Mouse (Mus musculus) adrenal gland, postnatal 36 days (tissue): ENCODE measurements at regions not wholly inside any gene's neighbourhood (a gene's known extent, or its start where the extent isn't known, plus 50 kb on each side); places are given as distances from the start of the nearest gene placed in this dataset.

Experiments
- DNase-seq, 2 experiments: peaks; one replicate each; pipeline ENCODE4 v3.0.0; 2021; ENCODE audit warnings: mixed read lengths in 1 of 2

- peak in 1 of 2 experiments; percentile 26 for DNase-seq
These were observed 258.7 kb upstream of the Rbms1 start for GRCm38 (mm10) chr2:61221676-61222075.

GRCm38 (mm10) chr2:61221157-61221556 is 258.2 kb upstream of the Rbms1 start:
- DNase-seq = no peak

GRCm38 (mm10) chr2:61213951-61214350 is 251.0 kb upstream of the Rbms1 start:
- DNase-seq = no peak

- DNase-seq = no peak
These were observed 238.4 kb upstream of the Rbms1 start for GRCm38 (mm10) chr2:61201387-61201786.

GRCm38 (mm10) chr2:61193976-61194375 is 231.0 kb upstream of the Rbms1 start:
- no peak for DNase-seq

GRCm38 (mm10) chr2:61182424-61182979 is 219.5 kb upstream of the Rbms1 start:
- no peak for DNase-seq

GRCm38 (mm10) chr2:61177801-61178200 is 214.8 kb upstream of the Rbms1 start:
- DNase-seq = no peak

- DNase-seq = peak; percentile 8 to 35
These were observed 213.8 kb upstream of the Rbms1 start for GRCm38 (mm10) chr2:61176807-61177206.

GRCm38 (mm10) chr2:61173581-61173980 is 210.6 kb upstream of the Rbms1 start:
- no peak for DNase-seq

GRCm38 (mm10) chr2:61161336-61161735 is 198.3 kb upstream of the Rbms1 start:
- DNase-seq = no peak

- no peak for DNase-seq
These were observed 196.8 kb upstream of the Rbms1 start for GRCm38 (mm10) chr2:61159761-61160160.

- peak; percentile 64 to 69 for DNase-seq
These were observed 176.1 kb upstream of the Rbms1 start for GRCm38 (mm10) chr2:61138998-61139631.

- peak in 1 of 2 experiments; percentile 14 for DNase-seq
These were observed 175.6 kb upstream of the Rbms1 start for GRCm38 (mm10) chr2:61138625-61138997.

GRCm38 (mm10) chr2:61137378-61137777 is 174.4 kb upstream of the Rbms1 start:
- DNase-seq = no peak

- DNase-seq = peak; percentile 7 to 18
These were observed 173.9 kb upstream of the Rbms1 start for GRCm38 (mm10) chr2:61136926-61137325.

- no peak for DNase-seq
These were observed 160.2 kb upstream of the Rbms1 start for GRCm38 (mm10) chr2:61123046-61123806.

GRCm38 (mm10) chr2:61121281-61121680 is 158.3 kb upstream of the Rbms1 start:
- no peak for DNase-seq

- DNase-seq = no peak
These were observed 151.6 kb upstream of the Rbms1 start for GRCm38 (mm10) chr2:61114620-61115019.

GRCm38 (mm10) chr2:61113916-61114315 is 150.9 kb upstream of the Rbms1 start:
- DNase-seq = no peak

- peak; percentile 28 to 39 for DNase-seq
These were observed 147.6 kb upstream of the Rbms1 start for GRCm38 (mm10) chr2:61110591-61110990.

GRCm38 (mm10) chr2:61109564-61109963 is 146.6 kb upstream of the Rbms1 start:
- DNase-seq = no peak

GRCm38 (mm10) chr2:61105169-61105568 is 142.2 kb upstream of the Rbms1 start:
- DNase-seq = no peak

GRCm38 (mm10) chr2:61100854-61101253 is 137.9 kb upstream of the Rbms1 start:
- no peak for DNase-seq

GRCm38 (mm10) chr2:61088501-61088900 is 125.5 kb upstream of the Rbms1 start:
- no peak for DNase-seq
